Mouse (Mus musculus): ENCODE measurements at regions not wholly inside any gene's neighbourhood (a gene's known extent, or its start where the extent isn't known, plus 50 kb on each side); places are given as distances from the start of the nearest gene placed in this dataset.

GRCm38 (mm10) chr1:30362072-30362769 is 511.5 kb downstream of the Phf3 start:
- DNase-seq (ENCODE audit: low spot score in 2 of 2), result no peak

DNA sequence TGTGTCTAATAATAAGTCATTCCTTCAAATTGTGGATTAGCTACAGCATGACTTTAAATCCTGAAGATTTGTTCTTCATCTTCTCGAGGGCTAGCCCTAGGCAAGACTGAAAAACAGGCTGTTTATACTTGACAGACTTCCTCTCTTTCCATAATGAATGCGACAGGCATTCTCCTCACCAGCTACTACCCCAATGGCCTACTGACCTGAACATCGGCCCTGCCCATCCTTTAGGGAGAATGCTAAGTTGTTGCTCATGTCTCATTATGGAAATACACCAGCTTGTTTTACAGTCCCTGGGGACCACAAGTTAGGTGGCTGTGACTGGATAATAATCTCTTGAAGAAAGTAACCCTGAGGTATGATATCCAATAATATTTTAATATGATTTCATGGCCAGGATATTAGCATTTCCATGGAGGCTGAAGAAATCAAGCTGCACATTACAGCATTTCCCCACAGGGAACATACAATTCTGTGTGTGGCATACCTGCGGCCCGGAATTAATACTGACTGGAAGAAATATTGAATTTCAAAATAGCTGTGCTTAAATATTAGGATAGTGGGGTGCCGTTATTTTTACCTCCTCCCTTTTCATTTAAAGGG is 553.0 kb downstream of the Phf3 start:
- no peak for DNase-seq (ENCODE audit: low spot score in 2 of 2)

GRCm38 (mm10) chr1:30318195-30318594 is 555.5 kb downstream of the Phf3 start:
- no peak for DNase-seq (ENCODE audit: low spot score in 2 of 2)

DNA sequence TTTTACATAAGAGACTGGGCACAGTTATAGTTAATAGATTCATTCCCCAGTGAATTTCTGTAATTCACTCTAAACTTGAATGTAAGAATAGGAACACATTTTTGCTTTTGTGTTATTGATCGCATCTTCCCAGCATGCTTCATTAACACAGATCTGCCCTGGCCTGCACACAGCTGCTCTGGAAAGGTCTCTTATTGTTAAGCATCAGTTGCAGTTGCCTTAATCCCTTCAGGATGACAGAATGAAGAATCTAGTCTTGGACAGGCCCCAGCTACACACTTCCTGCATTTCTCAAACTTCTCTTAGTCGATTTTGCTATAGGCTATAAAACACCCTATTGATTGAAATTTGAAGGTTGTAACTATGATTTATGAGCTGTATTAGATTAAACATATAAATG is 584.6 kb downstream of the Phf3 start:
- no peak for DNase-seq (ENCODE audit: low spot score in 2 of 2)

GRCm38 (mm10) chr1:30262418-30262817 is 611.3 kb downstream of the Phf3 start:
- no peak for DNase-seq (ENCODE audit: low spot score in 2 of 2)

- no peak for DNase-seq (ENCODE audit: low spot score in 2 of 2)
Observed at GRCm38 (mm10) chr1:30259547-30259946, 614.2 kb downstream of the Phf3 start.

DNA sequence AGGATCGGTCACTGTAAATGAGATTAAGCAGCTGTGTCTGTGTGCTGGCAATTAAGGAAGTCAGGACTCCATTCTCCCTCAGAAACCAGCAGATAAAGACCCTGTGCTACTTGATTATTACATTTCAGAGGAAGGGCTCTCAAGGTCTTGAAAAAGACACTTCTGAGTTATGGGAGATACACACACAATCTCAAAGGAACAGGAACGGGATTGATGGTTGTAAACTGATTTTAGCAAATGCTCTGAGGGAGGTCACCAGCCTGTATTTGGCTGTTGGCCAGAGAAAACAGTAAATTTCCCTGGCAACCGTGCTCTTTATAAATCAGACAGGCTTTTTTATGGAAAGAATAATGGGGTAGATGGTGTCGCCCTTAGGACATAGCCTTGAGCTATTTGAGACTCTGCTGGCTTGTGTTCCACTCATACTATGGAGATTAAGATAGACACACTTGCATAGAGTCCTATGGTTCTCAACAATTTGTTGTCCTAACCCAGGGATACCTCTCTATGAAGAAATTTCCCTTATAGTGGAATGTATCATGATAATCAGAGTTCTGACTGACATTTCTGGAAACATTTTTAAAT is 656.9 kb downstream of the Phf3 start:
- no peak for DNase-seq (ENCODE audit: low spot score in 2 of 2)

DNA sequence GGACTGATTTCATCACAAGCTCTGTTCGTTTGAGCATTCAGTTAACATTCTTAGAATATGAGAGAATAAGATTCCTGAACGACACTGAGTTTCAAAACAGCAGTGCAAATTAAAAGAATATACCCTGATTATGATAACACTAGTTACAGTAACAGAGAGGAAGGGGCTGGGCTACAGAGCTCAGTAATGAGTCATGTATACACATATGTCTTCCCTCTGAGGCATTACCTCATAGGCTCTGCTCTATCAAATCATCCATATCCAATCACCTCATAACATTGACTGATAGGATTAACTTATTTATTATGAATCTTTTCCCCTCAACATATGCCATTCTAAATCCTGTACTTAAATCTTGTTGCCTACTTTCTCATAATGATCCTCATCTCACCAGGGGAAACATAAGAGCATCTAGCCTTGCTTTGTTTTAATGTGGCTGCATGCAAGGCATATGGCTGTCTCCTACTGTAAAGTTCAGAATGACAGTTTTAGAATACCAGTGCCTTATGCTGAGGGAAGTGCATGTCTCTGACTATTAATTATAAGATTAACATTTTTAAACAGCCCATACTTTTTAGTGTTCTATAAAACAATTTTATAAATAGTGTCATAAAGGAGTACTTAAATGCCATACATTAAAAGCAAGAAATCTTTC is 669.0 kb downstream of the Phf3 start:
- DNase-seq (ENCODE audit: low spot score in 2 of 2), result no peak

- DNase-seq (ENCODE audit: low spot score in 2 of 2), result no peak
Observed at GRCm38 (mm10) chr1:30176225-30176624, 697.5 kb downstream of the Phf3 start.

DNA sequence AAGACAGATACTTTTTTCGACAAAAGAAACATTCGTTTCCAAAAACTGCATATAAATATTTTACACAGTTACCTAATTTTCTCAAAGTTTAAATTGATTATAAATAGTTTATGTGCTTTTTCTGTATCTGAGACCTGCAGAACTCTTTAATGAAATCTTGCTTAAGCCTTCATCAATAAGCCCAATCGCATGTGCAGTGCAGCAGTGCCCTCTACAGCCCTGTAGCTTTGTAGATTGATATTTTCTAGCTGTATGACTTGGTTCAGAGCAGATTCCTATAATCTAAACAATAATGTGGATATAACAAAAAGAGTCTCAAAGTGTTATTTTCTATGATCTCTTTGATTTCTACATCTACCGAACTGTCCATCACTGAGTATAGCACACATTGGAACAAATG is 728.7 kb downstream of the Phf3 start:
- DNase-seq (ENCODE audit: low spot score in 2 of 2), result peak; percentile 34 to 39

GRCm38 (mm10) chr1:30114186-30114585 is 759.5 kb downstream of the Phf3 start:
- no peak for DNase-seq (ENCODE audit: low spot score in 2 of 2)
